Mouse (Mus musculus) hindbrain, embryonic 10.5 days (tissue): ENCODE results near the gene Tmem145. TPM values are rescaled to one million over a fixed set of nuclear protein-coding genes. Genes with fewer than 3 reads are reported as not detected.

ENCODE experiments used
- DNase-seq: peaks from one replicate; pipeline ENCODE4 v3.0.0-alpha.2; 2017; ENCODE audit warnings: low spot score
- H3K27ac ChIP-seq: fragments of 300-500 bp; sonication (generic); 2 replicates; pipeline ENCODE4 v1.5.1; 2016; ENCODE audit warnings: mild to moderate bottlenecking, moderate library complexity
- H3K27me3 ChIP-seq: fragments of 300-500 bp; sonication (generic); 2 replicates; pipeline ENCODE4 v1.6.1; 2016; ENCODE audit warnings: mild to moderate bottlenecking; ENCODE audit not compliant: poor library complexity, insufficient read depth, severe bottlenecking
- H3K36me3 ChIP-seq: fragments of 300-500 bp; sonication (generic); 2 replicates; pipeline ENCODE4 v1.6.1; 2016; ENCODE audit warnings: mild to moderate bottlenecking, moderate library complexity
- H3K4me1 ChIP-seq: fragments of 300-500 bp; sonication (generic); replicated peaks from 2 replicates; pipeline ENCODE4 v1.6.1; 2016; ENCODE audit warnings: mild to moderate bottlenecking
- H3K4me3 ChIP-seq: fragments of 300-500 bp; sonication (generic); 2 replicates; pipeline ENCODE4 v1.5.1; 2016; ENCODE audit warnings: mild to moderate bottlenecking, moderate library complexity
- H3K9me3 ChIP-seq: fragments of 300-500 bp; sonication (generic); 2 replicates; pipeline ENCODE4 v1.6.1; 2016; ENCODE audit warnings: mild to moderate bottlenecking, moderate library complexity
- WGBS: fragments of 180-500 bp; shearing (Covaris S2); methylation state at CpG from one replicate; pipeline ENCODE4 v1.1.7; 2016; 5-methylcytosine and 5-hydroxymethylcytosine counted together
- polyA plus RNA-seq: library from polyadenylated mRNA; unstranded; fragments of >200 nt; fragmentation: Nextera tagmentation; extraction: Ambion mirVana; gene quantifications from 2 replicates; pipeline ENCODE4 v1.2.1, GENCODE M21; 2016

Tmem145 gene
- polyA plus RNA-seq, 1 experiment from 2014 or later = 9.1 TPM

- Histone ChIP-seq H3K9me3 (no peaks in the 10 kb centered on the region), H3K4me3 (peak overlapping the region; percentile 85), H3K36me3 (no peaks in the 10 kb centered on the region), H3K27ac (peak overlapping the region; percentile 98), H3K4me1 (peaks cover 84% of the 10 kb centered on the region), H3K27me3 (no peaks in the 10 kb centered on the region)
- under 1% methylated on average over 49 of the region's 49 CpGs for WGBS
- DNase-seq = peak; percentile 88
Measured at GRCm38 (mm10) chr7:25279076-25279860, 26.6 kb upstream of the Tmem145 start.

- H3K27ac ChIP-seq = peak overlapping the region; percentile 98
- DNase-seq = peak; percentile 44
- peaks cover 84% of the 10 kb centered on the region for H3K4me1 ChIP-seq
- peaks cover 8% of the 10 kb centered on the region for H3K36me3 ChIP-seq
- no peaks in the 10 kb centered on the region for H3K9me3 ChIP-seq
- 1% methylated on average over 6 of the region's 6 CpGs for WGBS
- no peaks in the 10 kb centered on the region for H3K27me3 ChIP-seq
- H3K4me3 ChIP-seq = peak overlapping the region; percentile 85
Measured at GRCm38 (mm10) chr7:25279861-25280791, 25.8 kb upstream of the Tmem145 start.

GRCm38 (mm10) chr7:25281166-25281733 lies 24.7 kb upstream of the Tmem145 start:
- Histone ChIP-seq H3K4me3 (peak overlapping the region; percentile 85), H3K4me1 (peaks cover 75% of the 10 kb centered on the region), H3K27ac (peak overlapping the region; percentile 98), H3K36me3 (peaks cover 20% of the 10 kb centered on the region), H3K27me3 (no peaks in the 10 kb centered on the region), H3K9me3 (no peaks in the 10 kb centered on the region)
- WGBS = 29% methylated on average over 12 of the region's 12 CpGs
- DNase-seq = no peak

- Histone ChIP-seq H3K4me1 (peaks cover 74% of the 10 kb centered on the region), H3K27me3 (no peaks in the 10 kb centered on the region)
- WGBS = under 1% methylated on average over 80 of the region's 108 CpGs
Measured at GRCm38 (mm10) chr7:25281734-25282601, 23.9 kb upstream of the Tmem145 start.

GRCm38 (mm10) chr7:25282731-25283211 lies 23.1 kb upstream of the Tmem145 start:
- peak overlapping the region; percentile 98 for H3K27ac ChIP-seq
- DNase-seq = peak; percentile 66
- WGBS = under 1% methylated on average over 36 of the region's 36 CpGs
- H3K27me3 ChIP-seq = no peaks in the 10 kb centered on the region
- no peaks in the 10 kb centered on the region for H3K9me3 ChIP-seq
- H3K4me3 ChIP-seq = peak overlapping the region; percentile 85
- H3K4me1 ChIP-seq = peaks cover 68% of the 10 kb centered on the region
- H3K36me3 ChIP-seq = peaks cover 35% of the 10 kb centered on the region

More at GRCm38 (mm10) chr7:25281734-25282601, 23.9 kb upstream of the Tmem145 start:
- DNase-seq = peak; percentile 97
- no peaks in the 10 kb centered on the region for H3K9me3 ChIP-seq
- peak overlapping the region; percentile 98 for H3K27ac ChIP-seq
- H3K36me3 ChIP-seq = peaks cover 27% of the 10 kb centered on the region
- peak overlapping the region; percentile 85 for H3K4me3 ChIP-seq

GRCm38 (mm10) chr7:25283637-25284036 lies 22.3 kb upstream of the Tmem145 start:
- Histone ChIP-seq H3K27me3 (no peaks in the 10 kb centered on the region), H3K36me3 (peaks cover 43% of the 10 kb centered on the region), H3K4me3 (peak overlapping the region; percentile 85), H3K27ac (peak overlapping the region; percentile 98), H3K4me1 (peaks cover 61% of the 10 kb centered on the region), H3K9me3 (no peaks in the 10 kb centered on the region)
- no peak for DNase-seq
- 33% methylated on average over 5 of the region's 5 CpGs for WGBS

GRCm38 (mm10) chr7:25284171-25284570 lies 21.7 kb upstream of the Tmem145 start:
- 77% methylated on average over 2 of the region's 2 CpGs for WGBS
- Histone ChIP-seq H3K9me3 (0 out of 2 replicates have a peak, but pooled peaks cover 2% of the 10 kb centered on the region), H3K4me3 (peak overlapping the region; percentile 85), H3K27me3 (no peaks in the 10 kb centered on the region), H3K27ac (peak overlapping the region; percentile 98), H3K4me1 (peaks cover 58% of the 10 kb centered on the region), H3K36me3 (peaks cover 49% of the 10 kb centered on the region)
- no peak for DNase-seq

- Histone ChIP-seq H3K4me3 (peak overlapping the region; percentile 85; the same call in 1 of the 2 replicates), H3K27me3 (no peaks in the 10 kb centered on the region), H3K4me1 (peaks cover 52% of the 10 kb centered on the region), H3K36me3 (peaks cover 55% of the 10 kb centered on the region), H3K27ac (peak overlapping the region; percentile 20; the same call in 1 of the 2 replicates), H3K9me3 (peaks cover 6% of the 10 kb centered on the region; the same call in 1 of the 2 replicates)
- 87% methylated on average over 5 of the region's 5 CpGs for WGBS
- DNase-seq = no peak
Measured at GRCm38 (mm10) chr7:25284766-25285165, 21.1 kb upstream of the Tmem145 start.

- Histone ChIP-seq H3K4me3 (no peak overlapping the region), H3K36me3 (peaks cover 64% of the 10 kb centered on the region), H3K27ac (no peak overlapping the region), H3K9me3 (peaks cover 9% of the 10 kb centered on the region; the same call in 1 of the 2 replicates), H3K27me3 (no peaks in the 10 kb centered on the region), H3K4me1 (peaks cover 43% of the 10 kb centered on the region)
- DNase-seq = no peak
- 92% methylated on average over 20 of the region's 20 CpGs for WGBS
Measured at GRCm38 (mm10) chr7:25285511-25286238, 20.2 kb upstream of the Tmem145 start.

GRCm38 (mm10) chr7:25286989-25287388 lies 18.9 kb upstream of the Tmem145 start:
- 80% methylated on average over 8 of the region's 8 CpGs for WGBS
- H3K4me1 ChIP-seq = peaks cover 42% of the 10 kb centered on the region
- H3K27ac ChIP-seq = no peak overlapping the region
- peaks cover 9% of the 10 kb centered on the region; the same call in 1 of the 2 replicates for H3K9me3 ChIP-seq
- H3K4me3 ChIP-seq = no peak overlapping the region
- peaks cover 77% of the 10 kb centered on the region for H3K36me3 ChIP-seq
- no peak for DNase-seq
- no peaks in the 10 kb centered on the region for H3K27me3 ChIP-seq

GRCm38 (mm10) chr7:25288011-25288410 lies 17.9 kb upstream of the Tmem145 start:
- Histone ChIP-seq H3K36me3 (peaks cover 87% of the 10 kb centered on the region), H3K4me1 (peaks cover 38% of the 10 kb centered on the region), H3K27me3 (no peaks in the 10 kb centered on the region), H3K27ac (no peak overlapping the region), H3K4me3 (no peak overlapping the region), H3K9me3 (peaks cover 9% of the 10 kb centered on the region; the same call in 1 of the 2 replicates)
- 96% methylated on average over 12 of the region's 12 CpGs for WGBS
- no peak for DNase-seq
